Mouse (Mus musculus) lung, embryonic 15.5 days (tissue): Measurements from ENCODE around the gene Aig1. TPM values are rescaled to one million over a fixed set of nuclear protein-coding genes. Genes with fewer than 3 reads are reported as not detected.

ENCODE experiments used
- ATAC-seq: fragments of 200-750 bp; cut with Nextera tagmentation; 2 replicates; pipeline ENCODE4 v1.8.0; 2017; ENCODE audit warnings: moderate number of reproducible peaks, borderline replicate concordance; ENCODE audit not compliant: low FRiP score, low TSS enrichment; ENCODE audit errors: extremely low read depth
- H3K27ac ChIP-seq: fragments of 300-500 bp; sonication (generic); 2 replicates; pipeline ENCODE4 v1.5.1; 2015; ENCODE audit warnings: moderate library complexity, mild to moderate bottlenecking, inconsistent platforms
- H3K27me3 ChIP-seq: fragments of 300-500 bp; sonication (generic); 2 replicates; pipeline ENCODE4 v1.6.1; 2015; ENCODE audit warnings: inconsistent platforms
- H3K36me3 ChIP-seq: fragments of 300-500 bp; sonication (generic); 2 replicates; pipeline ENCODE4 v1.6.1; 2015; ENCODE audit warnings: inconsistent platforms
- H3K4me1 ChIP-seq: fragments of 300-500 bp; sonication (generic); 2 replicates; pipeline ENCODE4 v1.6.1; 2015; ENCODE audit warnings: inconsistent platforms
- H3K4me2 ChIP-seq: fragments of 300-500 bp; sonication (generic); 2 replicates; pipeline ENCODE4 v1.6.1; 2015; ENCODE audit warnings: inconsistent platforms, mild to moderate bottlenecking, moderate library complexity
- H3K4me3 ChIP-seq: fragments of 300-500 bp; sonication (generic); 2 replicates; pipeline ENCODE4 v1.5.1; 2015; ENCODE audit warnings: mild to moderate bottlenecking, inconsistent platforms
- H3K9ac ChIP-seq: fragments of 300-500 bp; sonication (generic); 2 replicates; pipeline ENCODE4 v1.6.1; 2015; ENCODE audit warnings: inconsistent platforms
- H3K9me3 ChIP-seq: fragments of 300-500 bp; sonication (generic); 2 replicates; pipeline ENCODE4 v1.6.1; 2016; ENCODE audit warnings: inconsistent platforms
- WGBS: fragments of 180-500 bp; shearing (Covaris S2); methylation state at CpG from one replicate; pipeline ENCODE4 v1.1.7; 2015; 5-methylcytosine and 5-hydroxymethylcytosine counted together
- polyA plus RNA-seq: library from polyadenylated mRNA; unstranded; fragments of >200 nt; fragmentation: Nextera tagmentation; extraction: Ambion mirVana; gene quantifications from 2 replicates; pipeline ENCODE4 v1.2.1, GENCODE M21; 2015

Gene Aig1
- polyA plus RNA-seq, 1 experiment from 2014 or later = 47.9 TPM

DNA sequence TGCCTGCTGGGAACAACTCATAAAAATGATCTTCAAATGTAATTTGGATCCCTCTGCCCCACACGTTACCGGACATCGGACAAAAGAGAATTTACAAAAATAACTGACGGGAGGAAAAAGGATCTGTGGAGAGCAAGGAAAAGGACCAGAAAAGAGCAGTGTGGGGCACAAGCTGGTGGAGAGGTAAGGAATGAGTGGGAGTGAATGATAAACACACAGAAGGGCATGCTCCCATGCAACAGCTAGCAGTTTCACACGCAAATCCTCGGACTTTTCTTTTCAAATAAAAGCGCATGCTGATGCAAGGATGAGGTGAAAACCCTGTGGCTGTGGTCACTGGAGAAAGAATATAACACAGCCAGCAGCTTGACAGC, 153.9 kb downstream of the Aig1 start:
- no peaks in the 10 kb centered on the region for H3K36me3 ChIP-seq
- ATAC-seq = no peak
- no peaks in the 10 kb centered on the region for H3K27me3 ChIP-seq
- H3K9me3 ChIP-seq = no peaks in the 10 kb centered on the region
- no peak overlapping the region for H3K4me3 ChIP-seq
- peaks cover 3% of the 10 kb centered on the region; the same call in 1 of the 2 replicates for H3K4me1 ChIP-seq
- no peak overlapping the region for H3K27ac ChIP-seq
- H3K4me2 ChIP-seq = no peak overlapping the region
- no peak overlapping the region for H3K9ac ChIP-seq
- WGBS = 66% methylated on average over 7 of the region's 7 CpGs

DNA sequence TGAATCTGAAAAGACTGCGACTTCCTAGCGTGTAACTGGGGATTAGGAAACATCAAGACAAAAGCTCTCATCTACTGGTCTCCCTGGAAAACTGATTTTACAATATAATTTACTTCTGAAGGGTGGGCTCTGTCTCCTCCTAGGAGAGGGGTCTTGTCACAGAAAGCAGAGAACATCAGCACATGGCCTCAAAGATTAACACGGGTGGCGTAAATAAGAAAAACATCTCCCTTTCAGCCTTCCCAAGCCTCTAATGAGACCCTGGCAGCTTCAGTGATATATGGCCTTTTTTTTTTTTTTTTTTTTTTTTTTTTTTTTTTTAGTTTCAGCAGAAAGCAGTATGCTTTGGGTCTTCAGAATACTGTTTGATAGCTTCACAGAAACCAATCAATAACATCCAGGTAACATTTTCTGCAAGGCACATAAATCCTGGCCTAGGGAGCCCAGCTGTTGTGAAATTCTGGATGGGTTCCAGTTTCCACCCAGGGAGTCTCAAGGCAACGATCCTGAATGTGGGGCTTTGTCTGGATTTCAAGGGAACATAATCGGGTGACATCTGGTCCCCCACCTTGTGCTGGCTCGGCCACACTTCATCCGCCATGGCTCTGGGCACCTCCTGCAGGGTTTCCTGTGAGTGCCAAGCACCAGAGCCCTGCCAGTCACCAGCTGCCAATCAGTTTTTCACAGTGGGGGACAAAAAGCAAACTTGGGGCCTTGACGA, 154.4 kb downstream of the Aig1 start:
- no peak overlapping the region for H3K4me2 ChIP-seq
- H3K4me3 ChIP-seq = no peak overlapping the region
- H3K4me1 ChIP-seq = peaks cover 3% of the 10 kb centered on the region; the same call in 1 of the 2 replicates
- no peak overlapping the region for H3K27ac ChIP-seq
- WGBS = 53% methylated on average over 9 of the region's 9 CpGs
- no peaks in the 10 kb centered on the region for H3K36me3 ChIP-seq
- no peaks in the 10 kb centered on the region for H3K27me3 ChIP-seq
- no peak overlapping the region for H3K9ac ChIP-seq
- H3K9me3 ChIP-seq = no peaks in the 10 kb centered on the region
- ATAC-seq = no peak

GRCm38 (mm10) chr10:13713711-13714110, 155.1 kb downstream of the Aig1 start:
- H3K4me3 ChIP-seq = no peak overlapping the region
- no peaks in the 10 kb centered on the region for H3K36me3 ChIP-seq
- H3K27ac ChIP-seq = no peak overlapping the region
- 84% methylated on average over 5 of the region's 5 CpGs for WGBS
- no peak overlapping the region for H3K4me2 ChIP-seq
- H3K27me3 ChIP-seq = no peaks in the 10 kb centered on the region
- H3K9me3 ChIP-seq = no peaks in the 10 kb centered on the region
- H3K9ac ChIP-seq = no peak overlapping the region
- ATAC-seq = no peak
- H3K4me1 ChIP-seq = peaks cover 3% of the 10 kb centered on the region; the same call in 1 of the 2 replicates

DNA sequence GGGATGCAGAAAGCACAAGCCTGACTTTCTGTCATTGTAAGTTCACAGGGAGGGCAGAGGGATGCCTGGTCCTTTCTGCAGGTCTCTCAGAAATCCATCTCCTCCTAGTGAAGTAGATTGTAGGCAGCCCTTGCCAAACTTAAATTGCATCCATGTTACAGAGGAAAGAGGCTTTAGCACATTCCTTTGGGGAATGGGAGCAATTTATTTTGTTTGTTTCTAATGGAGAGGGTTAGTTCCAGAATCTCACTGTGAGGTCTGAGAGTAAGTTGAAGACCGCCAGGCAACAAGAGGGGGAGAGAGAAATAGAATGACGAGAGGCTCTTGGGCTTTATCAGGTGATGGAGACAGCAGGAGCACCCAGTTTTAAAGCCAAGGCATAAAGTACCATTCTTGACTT, 155.7 kb downstream of the Aig1 start:
- H3K36me3 ChIP-seq = no peaks in the 10 kb centered on the region
- peaks cover 3% of the 10 kb centered on the region; the same call in 1 of the 2 replicates for H3K4me1 ChIP-seq
- H3K9ac ChIP-seq = no peak overlapping the region
- no peak overlapping the region for H3K4me3 ChIP-seq
- no peaks in the 10 kb centered on the region for H3K27me3 ChIP-seq
- 60% methylated on average over 2 of the region's 2 CpGs for WGBS
- H3K27ac ChIP-seq = no peak overlapping the region
- no peaks in the 10 kb centered on the region for H3K9me3 ChIP-seq
- no peak overlapping the region for H3K4me2 ChIP-seq
- ATAC-seq = no peak

DNA sequence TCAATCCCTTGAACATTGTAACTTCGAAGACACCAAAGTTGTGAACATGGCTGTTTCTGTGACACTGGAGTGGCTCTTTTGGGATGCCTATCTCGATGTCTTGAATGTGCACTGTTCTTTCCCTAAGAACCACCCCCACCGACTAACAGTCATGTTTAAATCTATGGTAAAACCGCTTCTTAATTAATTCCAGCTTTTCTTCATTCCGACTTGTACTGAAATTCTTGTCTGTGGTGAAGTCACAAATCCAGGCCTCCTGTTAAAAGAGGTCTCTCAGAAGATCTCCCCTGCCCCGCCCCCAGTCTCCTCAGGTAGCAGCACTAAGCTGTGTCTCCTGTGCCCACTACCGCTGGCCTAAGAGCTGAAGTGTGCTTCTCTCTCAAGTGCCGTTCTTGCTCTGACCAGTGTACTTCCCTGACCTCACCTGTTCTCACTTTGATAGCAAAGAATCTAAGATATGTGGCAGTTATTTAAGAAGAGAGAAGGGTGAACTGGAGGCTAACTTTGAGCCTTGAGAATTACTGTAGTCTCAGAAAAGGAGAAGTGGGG, 157.4 kb downstream of the Aig1 start:
- H3K9me3 ChIP-seq = no peaks in the 10 kb centered on the region
- H3K4me3 ChIP-seq = no peak overlapping the region
- no peaks in the 10 kb centered on the region for H3K36me3 ChIP-seq
- H3K9ac ChIP-seq = no peak overlapping the region
- no peaks in the 10 kb centered on the region for H3K27me3 ChIP-seq
- WGBS = 78% methylated on average over 8 of the region's 8 CpGs
- no peak overlapping the region for H3K27ac ChIP-seq
- ATAC-seq = no peak
- H3K4me1 ChIP-seq = peaks cover 3% of the 10 kb centered on the region; the same call in 1 of the 2 replicates
- H3K4me2 ChIP-seq = no peak overlapping the region

DNA sequence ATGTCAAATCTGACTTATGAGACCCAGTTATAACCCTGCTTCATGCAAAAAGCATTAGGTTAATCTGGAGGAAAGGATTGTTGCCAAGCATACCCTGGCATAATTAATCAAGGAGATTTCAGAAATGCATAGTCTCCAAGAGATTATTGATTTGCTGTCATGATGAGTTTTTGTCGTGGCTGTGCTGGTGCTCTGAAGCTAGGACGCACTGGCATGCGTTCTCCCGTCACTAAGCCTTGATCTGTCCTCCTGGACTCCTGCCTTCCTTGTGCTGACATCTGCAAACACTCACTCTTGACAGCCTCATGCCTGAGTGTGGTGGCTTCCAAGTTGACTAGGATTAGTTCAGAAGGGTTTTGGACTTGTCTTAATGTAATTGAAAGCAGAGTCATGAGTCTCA, 163.0 kb downstream of the Aig1 start:
- no peaks in the 10 kb centered on the region for H3K27me3 ChIP-seq
- H3K4me2 ChIP-seq = no peak overlapping the region
- no peaks in the 10 kb centered on the region for H3K4me1 ChIP-seq
- H3K4me3 ChIP-seq = no peak overlapping the region
- WGBS = 36% methylated on average over 4 of the region's 4 CpGs
- H3K36me3 ChIP-seq = no peaks in the 10 kb centered on the region
- no peak overlapping the region for H3K27ac ChIP-seq
- no peak overlapping the region for H3K9ac ChIP-seq
- ATAC-seq = no peak
- H3K9me3 ChIP-seq = no peaks in the 10 kb centered on the region

GRCm38 (mm10) chr10:13702688-13703087, 166.1 kb downstream of the Aig1 start:
- Histone ChIP-seq H3K4me1 (no peaks in the 10 kb centered on the region), H3K9me3 (no peaks in the 10 kb centered on the region), H3K9ac (no peak overlapping the region), H3K27me3 (no peaks in the 10 kb centered on the region), H3K27ac (no peak overlapping the region), H3K4me3 (no peak overlapping the region), H3K36me3 (no peaks in the 10 kb centered on the region), H3K4me2 (no peak overlapping the region)
- 44% methylated on average over 6 of the region's 6 CpGs for WGBS
- ATAC-seq = no peak

DNA sequence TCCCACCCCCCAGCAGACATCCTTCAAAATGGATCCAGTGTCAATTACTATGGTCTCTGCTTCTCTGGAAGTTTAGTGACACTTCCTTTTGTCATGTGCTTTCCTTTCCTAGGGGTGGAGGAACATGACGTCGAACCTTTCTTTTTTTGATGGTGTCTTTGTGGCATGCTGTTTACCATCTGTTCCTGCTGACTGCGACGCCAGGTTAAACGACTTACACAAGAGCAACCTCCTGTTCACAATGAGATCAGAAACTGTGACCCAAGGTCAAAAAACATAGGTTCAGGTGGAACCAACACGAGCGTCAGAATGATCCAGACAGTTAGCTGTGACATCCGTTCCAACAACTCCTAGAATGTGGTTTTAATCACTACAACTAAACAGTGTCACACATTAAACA, 166.7 kb downstream of the Aig1 start:
- 57% methylated on average over 8 of the region's 8 CpGs for WGBS
- Histone ChIP-seq H3K9ac (no peak overlapping the region), H3K27me3 (no peaks in the 10 kb centered on the region), H3K36me3 (no peaks in the 10 kb centered on the region), H3K4me2 (no peak overlapping the region), H3K4me1 (no peaks in the 10 kb centered on the region), H3K4me3 (no peak overlapping the region), H3K9me3 (no peaks in the 10 kb centered on the region), H3K27ac (no peak overlapping the region)
- ATAC-seq = no peak

GRCm38 (mm10) chr10:13696326-13696725, 172.5 kb downstream of the Aig1 start:
- ATAC-seq = no peak
- Histone ChIP-seq H3K27ac (no peak overlapping the region), H3K27me3 (no peaks in the 10 kb centered on the region), H3K4me1 (no peaks in the 10 kb centered on the region), H3K4me2 (no peak overlapping the region), H3K36me3 (no peaks in the 10 kb centered on the region), H3K9me3 (no peaks in the 10 kb centered on the region), H3K9ac (no peak overlapping the region), H3K4me3 (no peak overlapping the region)

DNA sequence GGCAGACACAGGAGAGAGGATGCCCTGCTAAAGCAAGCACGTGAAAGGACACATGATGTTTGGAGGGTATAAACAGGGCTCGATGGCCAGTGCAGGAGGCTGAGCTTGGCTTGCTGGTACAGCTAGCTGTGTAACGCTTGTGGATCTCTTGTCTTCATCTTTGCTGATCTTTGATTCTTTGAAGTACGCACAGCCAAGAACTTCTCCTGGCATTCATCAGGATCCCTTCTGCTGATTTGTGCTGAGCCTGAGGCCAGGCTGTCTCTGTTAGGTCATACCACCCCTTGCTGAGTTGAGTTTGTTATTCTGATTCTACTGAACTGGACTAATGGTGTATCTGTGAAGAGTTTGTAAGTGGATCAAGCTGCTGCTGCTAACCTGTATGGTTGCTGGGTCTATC, 175.5 kb downstream of the Aig1 start:
- no peak overlapping the region for H3K9ac ChIP-seq
- no peak overlapping the region for H3K4me2 ChIP-seq
- no peak overlapping the region for H3K27ac ChIP-seq
- H3K4me1 ChIP-seq = no peaks in the 10 kb centered on the region
- ATAC-seq = no peak
- no peaks in the 10 kb centered on the region for H3K36me3 ChIP-seq
- WGBS = 83% methylated on average over 4 of the region's 4 CpGs
- no peak overlapping the region for H3K4me3 ChIP-seq
- no peaks in the 10 kb centered on the region for H3K9me3 ChIP-seq
- H3K27me3 ChIP-seq = no peaks in the 10 kb centered on the region

GRCm38 (mm10) chr10:13690773-13691172, 178.0 kb downstream of the Aig1 start:
- ATAC-seq = no peak
- no peaks in the 10 kb centered on the region for H3K9me3 ChIP-seq
- WGBS = 76% methylated on average over 5 of the region's 5 CpGs
- no peak overlapping the region for H3K4me2 ChIP-seq
- H3K4me3 ChIP-seq = no peak overlapping the region
- H3K27me3 ChIP-seq = no peaks in the 10 kb centered on the region
- H3K27ac ChIP-seq = no peak overlapping the region
- H3K9ac ChIP-seq = no peak overlapping the region
- H3K36me3 ChIP-seq = no peaks in the 10 kb centered on the region
- no peaks in the 10 kb centered on the region; the same call in 1 of the 2 replicates for H3K4me1 ChIP-seq

DNA sequence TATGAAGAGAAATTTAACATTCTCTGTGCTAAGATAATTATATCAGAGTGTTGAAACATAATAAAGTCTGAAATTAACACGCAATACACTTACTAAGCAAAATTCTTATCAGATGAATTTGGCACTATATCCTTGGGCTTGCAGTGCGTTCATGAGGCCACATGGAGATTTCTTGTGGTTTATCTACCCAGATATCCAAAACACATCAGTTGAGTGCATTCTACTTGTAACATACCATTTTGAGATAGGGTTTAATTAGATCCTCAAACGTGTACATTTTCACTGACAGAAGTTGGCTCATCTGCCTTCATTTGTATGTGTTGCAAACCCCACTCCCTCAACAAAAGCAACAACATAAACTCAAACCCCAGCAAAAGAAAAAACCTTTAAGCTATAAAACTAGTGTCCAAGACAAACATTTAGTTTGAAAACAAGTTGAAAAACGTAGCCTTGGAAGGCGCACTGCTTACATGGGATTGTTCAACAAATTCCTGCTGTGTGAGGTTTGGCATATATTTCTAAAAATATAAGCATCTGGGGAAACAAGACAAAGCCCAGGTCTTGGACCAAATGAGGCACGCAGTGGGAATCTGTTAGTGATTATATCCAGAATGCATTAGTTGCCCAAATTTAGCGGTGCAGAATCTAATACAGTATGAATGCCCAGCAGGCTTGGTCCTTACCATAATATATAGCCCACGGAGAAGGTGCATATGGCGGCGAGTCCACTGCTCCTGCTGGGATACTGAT, 178.8 kb downstream of the Aig1 start:
- WGBS = 85% methylated on average over 10 of the region's 10 CpGs
- H3K27ac ChIP-seq = no peak overlapping the region
- H3K9me3 ChIP-seq = no peaks in the 10 kb centered on the region

More for the DNA sequence above, 178.8 kb downstream of the Aig1 start:
- Histone ChIP-seq H3K27me3 (no peaks in the 10 kb centered on the region), H3K4me3 (no peak overlapping the region), H3K4me1 (no peaks in the 10 kb centered on the region; the same call in 1 of the 2 replicates), H3K36me3 (no peaks in the 10 kb centered on the region), H3K9ac (no peak overlapping the region), H3K4me2 (no peak overlapping the region)
- no peak for ATAC-seq
